Mouse (Mus musculus): Measurements from ENCODE around the gene Spire2.
A peak's percentile ranks its signal among the peaks of the same experiment; 100 is the strongest.
"Not testable (repeated sequence)": the region's sequence is repeated elsewhere in the genome, so short reads cannot be mapped to it uniquely, and the experiment has no call there.

Spire2 gene

DNA sequence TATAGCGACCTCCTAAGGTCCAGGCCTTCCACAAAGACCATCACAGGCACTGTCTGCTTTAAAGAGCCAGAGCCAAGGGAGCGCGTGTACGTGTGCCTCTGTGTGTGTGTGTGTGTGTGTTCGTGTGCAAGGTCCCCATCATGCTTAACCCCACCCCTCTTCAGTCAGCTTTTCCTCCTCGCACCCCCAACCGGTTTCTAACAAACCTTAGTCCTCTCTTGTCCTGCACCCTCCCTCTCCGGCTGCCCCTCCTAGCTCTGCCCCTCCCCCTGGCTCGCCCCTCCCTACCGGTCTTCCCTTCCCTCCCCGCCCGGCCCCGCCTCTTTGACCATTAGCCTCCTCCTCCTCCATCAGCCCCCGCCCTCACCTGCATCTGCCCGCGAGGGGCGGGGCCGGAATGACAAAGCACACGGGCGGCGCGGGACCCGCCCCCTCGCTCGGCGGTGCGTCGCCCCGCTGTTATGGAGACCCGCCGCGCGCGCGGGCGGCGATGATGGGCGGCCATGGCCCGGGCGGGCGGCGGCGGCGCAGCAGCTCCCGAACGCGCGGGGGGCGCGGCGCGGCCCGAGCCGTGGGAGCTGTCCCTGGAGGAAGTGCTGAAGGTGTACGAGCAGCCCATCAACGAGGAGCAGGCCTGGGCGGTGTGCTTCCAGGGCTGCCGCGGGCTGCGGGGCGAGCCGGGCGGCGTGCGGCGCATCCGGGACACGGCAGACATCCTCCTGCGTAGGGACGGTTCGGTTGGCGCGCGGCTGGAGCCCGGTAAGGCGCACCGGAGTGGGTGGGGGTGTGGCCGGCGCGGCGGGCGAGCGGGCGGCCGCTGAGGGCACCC is at the start of gene Spire2:
Spire2 (plus strand) TSS at position 452 of the 829 bp plus-strand sequence.
- DNase-seq (ENCODE audit: low spot score), result peak; percentile 37

- not testable (repeated sequence) for DNase-seq (ENCODE audit: low spot score)
These were observed 49.5 kb upstream of the Spire2 start for GRCm38 (mm10) chr8:123282994-123283393.

GRCm38 (mm10) chr8:123283991-123284390 is 48.5 kb upstream of the Spire2 start:
- DNase-seq (ENCODE audit: low spot score), result no peak

GRCm38 (mm10) chr8:123284493-123284892 is 48.0 kb upstream of the Spire2 start:
- DNase-seq (ENCODE audit: low spot score), result no peak

DNA sequence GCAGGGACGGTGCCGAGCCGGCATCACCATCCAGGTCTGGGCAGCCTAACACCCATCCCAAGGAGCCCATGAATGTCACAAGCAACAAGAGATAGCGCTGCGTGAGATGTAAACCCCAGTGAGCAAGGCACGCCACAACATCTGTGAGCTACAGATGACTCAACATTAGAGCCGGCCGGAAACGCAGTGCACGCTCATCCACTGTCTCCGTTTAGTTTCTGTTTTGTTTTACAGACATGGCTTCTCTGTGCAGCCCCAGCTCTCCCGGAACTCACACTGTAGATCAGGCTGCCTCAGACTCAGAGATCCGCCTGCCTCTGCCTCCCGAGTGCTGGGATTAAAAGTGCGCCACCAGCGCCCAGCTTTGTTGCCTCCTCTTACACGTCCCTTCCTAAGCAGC is 45.2 kb upstream of the Spire2 start:
- DNase-seq (ENCODE audit: low spot score), result no peak

- DNase-seq (ENCODE audit: low spot score), result peak; percentile 24
These were observed 42.3 kb upstream of the Spire2 start for GRCm38 (mm10) chr8:123290166-123290565.

GRCm38 (mm10) chr8:123290679-123291078 is 41.8 kb upstream of the Spire2 start:
- no peak for DNase-seq (ENCODE audit: low spot score)

DNA sequence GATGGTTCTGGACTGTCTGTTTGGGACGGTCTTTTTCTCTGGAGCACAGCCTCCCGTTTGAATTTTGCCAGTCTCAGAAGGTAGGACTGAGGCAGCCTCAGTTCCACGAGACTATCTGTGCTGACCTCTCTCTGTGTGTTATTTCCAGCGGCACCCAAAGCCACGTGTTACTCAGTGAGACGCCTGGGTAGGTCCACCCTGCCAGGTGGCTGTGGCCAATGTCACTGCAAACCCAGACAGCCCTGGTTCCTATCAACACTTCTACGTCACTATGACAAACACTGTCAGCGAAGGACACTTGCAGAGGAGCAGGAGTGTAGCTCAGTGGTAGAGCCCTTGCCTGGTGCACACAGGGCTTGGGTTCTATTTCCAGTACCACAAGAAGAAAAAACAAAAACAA is 40.8 kb upstream of the Spire2 start:
- no peak for DNase-seq (ENCODE audit: low spot score)

DNA sequence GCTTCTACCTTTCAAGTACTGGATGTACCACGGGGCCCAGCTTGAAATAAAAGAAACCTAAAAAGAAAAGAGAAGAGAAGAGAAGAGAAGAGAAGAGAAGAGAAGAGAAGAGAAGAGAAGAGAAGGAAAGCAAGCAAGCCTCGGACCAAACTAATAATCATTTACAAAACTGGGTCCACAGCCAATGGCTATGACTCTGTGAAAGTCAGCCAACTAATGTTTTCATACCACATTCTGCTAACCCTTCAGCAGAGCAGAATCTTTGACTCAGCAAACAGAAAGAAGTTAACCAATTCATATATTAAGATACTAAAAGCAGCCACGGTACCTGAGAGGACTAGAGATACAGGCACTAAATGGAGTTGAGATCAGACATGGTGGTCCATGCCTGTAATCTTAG is 40.2 kb upstream of the Spire2 start:
- DNase-seq (ENCODE audit: low spot score), result no peak

- DNase-seq (ENCODE audit: low spot score), result peak; percentile 21
These were observed 39.7 kb upstream of the Spire2 start for GRCm38 (mm10) chr8:123292785-123293184.

DNA sequence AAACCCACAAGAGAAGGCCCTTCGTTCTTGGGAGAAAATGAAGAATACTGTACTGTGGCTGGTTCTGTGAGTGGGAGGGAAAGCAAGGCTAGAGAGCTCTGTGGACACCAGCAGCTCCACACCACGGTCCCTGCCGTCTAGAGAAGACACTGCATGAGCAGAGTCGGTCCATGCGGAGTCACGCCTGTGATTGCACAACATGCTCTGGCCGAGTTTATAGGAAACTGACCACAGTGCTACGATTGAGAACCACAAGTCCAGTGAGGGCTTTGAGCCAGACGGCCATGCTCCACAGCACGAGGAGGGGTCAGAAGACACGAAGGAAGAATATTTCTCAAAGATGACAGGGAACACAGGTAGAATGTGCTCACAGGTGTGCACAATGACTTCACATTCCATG is 34.2 kb upstream of the Spire2 start:
- no peak for DNase-seq (ENCODE audit: low spot score)

DNA sequence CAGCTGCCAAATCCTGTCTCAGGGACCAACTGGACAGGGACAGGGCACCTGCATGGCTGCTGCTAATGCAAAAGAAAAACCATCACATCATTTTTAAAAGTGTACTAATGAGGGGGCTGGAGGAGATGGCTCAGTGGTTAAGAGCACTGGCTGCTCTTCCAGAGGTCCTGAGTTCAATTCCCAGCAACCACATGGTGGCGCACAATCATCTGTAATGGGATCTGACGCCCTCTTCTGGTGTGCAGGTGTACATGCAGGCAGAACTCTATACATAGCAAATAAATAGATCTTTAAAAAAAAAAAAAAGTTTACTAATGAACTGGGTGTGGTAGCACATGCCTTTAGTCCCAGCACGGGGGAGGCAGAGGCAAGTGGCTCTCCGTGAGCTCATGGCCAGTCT is 23.8 kb upstream of the Spire2 start:
- DNase-seq (ENCODE audit: low spot score), result no peak

- DNase-seq (ENCODE audit: low spot score), result no peak
These were observed 14.6 kb upstream of the Spire2 start for GRCm38 (mm10) chr8:123317781-123318466.

DNA sequence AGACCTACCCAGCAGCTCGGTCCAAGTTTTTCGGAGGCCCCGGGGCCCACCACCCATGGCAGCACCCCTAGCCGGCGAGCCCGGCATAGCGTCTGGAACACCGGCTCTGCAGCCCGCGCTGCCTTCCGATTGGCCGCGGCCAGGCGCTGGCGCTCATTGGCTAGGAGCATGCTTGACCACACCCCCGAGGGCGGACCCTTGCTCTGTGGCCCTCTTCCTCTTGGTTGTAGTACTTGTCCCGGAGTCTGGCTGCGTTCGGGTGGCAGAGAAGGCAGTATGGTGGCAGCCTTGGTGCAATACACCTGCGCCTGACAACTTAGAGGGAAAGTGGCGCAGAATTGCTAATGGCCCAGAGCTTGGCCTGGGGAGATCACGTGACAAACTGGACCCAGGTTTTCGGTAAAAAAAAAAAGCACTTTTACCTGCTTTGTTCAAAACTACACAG is 14.0 kb upstream of the Spire2 start, which contains the start of gene Fanca:
Fanca (minus strand) TSS at position 110 of the 445 bp plus-strand sequence.
- DNase-seq (ENCODE audit: low spot score), result peak; percentile 85

DNA sequence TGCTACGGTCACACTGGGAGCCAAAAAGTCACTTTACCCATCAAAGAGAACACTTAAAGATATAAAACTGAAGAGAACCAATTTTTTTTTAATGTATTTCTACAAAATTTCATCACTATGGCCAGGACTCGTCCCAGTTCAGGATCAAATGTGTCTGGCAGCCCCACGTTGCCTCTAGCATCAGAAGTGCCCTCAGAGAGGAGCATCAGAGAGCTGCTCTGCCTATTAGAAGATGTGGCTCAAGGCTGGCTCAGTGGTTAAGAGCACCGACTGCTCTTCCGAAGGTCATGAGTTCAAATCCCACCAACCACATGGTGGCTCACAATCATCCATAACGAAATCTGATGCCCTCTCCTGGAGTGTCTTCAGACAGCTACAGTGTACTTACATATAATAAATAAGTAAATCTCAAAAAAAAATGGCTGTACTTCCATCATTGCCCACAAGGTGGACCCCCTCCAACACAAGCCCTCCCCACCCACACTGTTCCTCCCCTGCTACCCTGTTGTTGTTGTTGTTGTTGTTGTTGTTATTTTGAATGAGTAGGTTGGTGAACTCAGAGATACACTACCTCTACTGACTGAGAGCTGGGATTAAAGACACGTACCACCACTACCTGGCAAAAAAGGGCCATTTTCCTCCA is 12.9 kb upstream of the Spire2 start:
- peak; percentile 57 for DNase-seq (ENCODE audit: low spot score)

GRCm38 (mm10) chr8:123328552-123328951 is 4.0 kb upstream of the Spire2 start:
- no peak for DNase-seq (ENCODE audit: low spot score)

GRCm38 (mm10) chr8:123329350-123329749 is 3.2 kb upstream of the Spire2 start:
- DNase-seq (ENCODE audit: low spot score), result no peak

GRCm38 (mm10) chr8:123329961-123330360 is 2.6 kb upstream of the Spire2 start:
- DNase-seq (ENCODE audit: low spot score), result no peak

DNA sequence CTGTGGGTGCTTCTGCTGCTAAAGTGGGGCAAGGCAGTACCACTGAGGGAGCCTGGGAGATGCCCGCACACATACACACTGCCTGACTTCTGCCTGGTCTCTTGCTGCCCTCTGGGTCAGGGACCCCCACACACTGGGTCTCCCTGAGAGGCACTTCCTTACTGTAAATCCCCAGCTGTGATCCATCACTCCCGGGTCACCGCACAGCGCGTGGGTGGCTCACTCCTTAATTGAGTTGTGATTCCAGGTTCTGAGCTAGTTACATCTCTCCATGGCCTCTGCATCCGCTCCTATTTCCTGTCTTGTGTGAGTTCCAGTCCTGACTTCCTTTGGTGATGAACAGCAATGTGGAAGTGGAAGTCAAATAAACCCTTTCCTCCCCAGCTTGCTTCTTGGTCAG is 1.8 kb upstream of the Spire2 start:
- DNase-seq (ENCODE audit: low spot score), result no peak

DNA sequence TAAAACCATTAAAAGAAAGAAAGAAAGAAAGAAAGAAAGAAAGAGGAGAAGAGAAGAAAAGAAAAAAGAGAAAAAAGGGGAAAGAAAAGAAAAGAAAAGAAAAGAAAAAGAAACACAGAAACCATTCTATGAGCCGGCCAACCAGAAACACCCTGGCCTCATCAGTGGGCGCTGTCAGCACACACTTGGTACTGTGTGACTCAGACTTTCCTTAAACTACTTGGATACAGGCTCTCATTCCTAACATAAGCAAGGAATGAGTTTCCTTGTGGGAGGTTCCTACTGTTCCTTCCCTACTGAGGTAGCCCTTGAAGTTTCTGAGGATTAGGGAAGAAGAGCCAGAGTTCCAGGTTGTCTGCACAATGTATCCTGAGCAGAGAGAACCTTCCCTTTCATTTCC is 1.2 kb upstream of the Spire2 start:
- DNase-seq (ENCODE audit: low spot score), result no peak

DNA sequence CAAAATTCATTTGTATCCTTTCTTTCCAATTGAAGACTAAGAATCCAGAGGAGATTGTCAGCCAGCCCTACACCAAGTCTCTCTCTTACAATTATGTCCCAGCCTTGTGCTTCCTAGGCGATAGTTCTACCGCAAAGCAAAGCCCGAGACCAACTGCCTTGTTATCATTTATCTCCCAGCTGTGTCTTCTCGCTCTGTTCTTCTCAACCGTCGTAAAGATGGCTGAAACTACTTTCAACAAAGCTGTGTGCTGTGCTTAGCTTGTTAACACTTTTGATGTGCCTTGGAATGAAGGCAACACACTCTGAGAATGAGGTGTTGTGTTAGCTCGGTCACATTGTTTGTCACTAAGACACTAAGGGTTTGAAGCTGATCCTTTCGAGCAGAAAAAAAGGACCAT is 703 bp upstream of the Spire2 start:
- no peak for DNase-seq (ENCODE audit: low spot score)

GRCm38 (mm10) chr8:123333091-123333587 is 626 bp downstream of the Spire2 start:
- DNase-seq (ENCODE audit: low spot score), result no peak

GRCm38 (mm10) chr8:123333864-123334263 is 1.4 kb downstream of the Spire2 start:
- DNase-seq (ENCODE audit: low spot score), result no peak

Data from adipocyte (in vitro differentiated cells).